Mouse (Mus musculus) limb, embryonic 15.5 days (tissue): ENCODE measurements around the gene Arfgap1. TPM values are rescaled to one million over a fixed set of nuclear protein-coding genes. Genes with fewer than 3 reads are reported as not detected.

Experiments used
- polyA plus RNA-seq: library from polyadenylated mRNA; unstranded; fragments of >200 nt; fragmentation: Nextera tagmentation; extraction: Ambion mirVana; gene quantifications from 2 replicates; pipeline ENCODE4 v1.2.1, GENCODE M21; 2015

Arfgap1 gene
- polyA plus RNA-seq, 1 experiment from 2014 or later, result 148 TPM

Other genes with a start within 250 kb of the Arfgap1 start
- gene Slc17a9, start 242.0 kb upstream of the Arfgap1 start, polyA plus RNA-seq, result 1.7 and 2.5 TPM in 2 replicates
- gene Bhlhe23, start 190.3 kb upstream of the Arfgap1 start, polyA plus RNA-seq, result not detected in 2 replicates
- 45.0 and 53.4 TPM in 2 replicates for gene Ythdf1, start 46.3 kb upstream of the Arfgap1 start, polyA plus RNA-seq
- gene Birc7, start 38.2 kb upstream of the Arfgap1 start, polyA plus RNA-seq, result not detected in 2 replicates
- gene Nkain4, start 12.5 kb upstream of the Arfgap1 start, polyA plus RNA-seq, result 8.1 and 8.4 TPM in 2 replicates
- gene Col20a1, start 19.3 kb downstream of the Arfgap1 start, polyA plus RNA-seq, result 1.2 and 1.8 TPM in 2 replicates
- gene Chrna4, start 76.3 kb downstream of the Arfgap1 start, polyA plus RNA-seq, result 1.3 and 1.5 TPM in 2 replicates
- gene Kcnq2, start 168.1 kb downstream of the Arfgap1 start, polyA plus RNA-seq, result 0.15 TPM in 1 of 2 replicates, not detected in the other
- gene Eef1a2, start 189.8 kb downstream of the Arfgap1 start, polyA plus RNA-seq, result not detected in 2 replicates
- gene Ppdpf, start 220.0 kb downstream of the Arfgap1 start, polyA plus RNA-seq, result 230 and 254 TPM in 2 replicates
- 2.1 and 2.2 TPM in 2 replicates for gene Ptk6, start 235.6 kb downstream of the Arfgap1 start, polyA plus RNA-seq
- gene Srms, start 246.0 kb downstream of the Arfgap1 start, polyA plus RNA-seq, result 0.26 and 0.41 TPM in 2 replicates